Mouse (Mus musculus) ES-E14 (cell line): ENCODE data around the gene A630076J17Rik.

Experiments used
- CHD2 ChIP-seq: IDR thresholded peaks from 2 replicates; pipeline ENCODE4 v1.6.1; 2014; ENCODE audit warnings: mild to moderate bottlenecking, low read depth, low read length, inconsistent platforms
- MAFK ChIP-seq: IDR thresholded peaks from 2 replicates; pipeline ENCODE4 v1.6.1; 2014; ENCODE audit warnings: mild to moderate bottlenecking, low read depth, low read length, inconsistent platforms; ENCODE audit not compliant: insufficient read depth

GRCm38 (mm10) chr3:107275351-107275750 lies 44.9 kb downstream of the A630076J17Rik start:
- TF ChIP-seq CHD2 (no peak), MAFK (no peak)
